Mouse (Mus musculus): ENCODE results near the gene Ermn. TPM values are rescaled to one million over a fixed set of nuclear protein-coding genes. Genes with fewer than 3 reads are reported as not detected.

Gene Ermn
- polyA plus RNA-seq, 1 experiment: not detected

- Histone ChIP-seq H3K27ac (ENCODE audit: insufficient read depth, low read length) (no peak overlapping the region), H3K4me1 (ENCODE audit: control insufficient read depth, insufficient read depth, low read length) (peaks cover 7% of the 10 kb centered on the region), H3K4me3 (ENCODE audit: insufficient read depth, low read length) (no peak overlapping the region)
- TF ChIP-seq POLR2A (IDR thresholded peaks at IDR 0.05; ENCODE audit: low read depth, low read length) (no peak), CTCF (IDR thresholded peaks at IDR 0.05; ENCODE audit: borderline replicate concordance, insufficient read depth, low read length) (no peak)
Observed at GRCm38 (mm10) chr2:58026740-58027139, 25.9 kb downstream of the Ermn start.

- Histone ChIP-seq H3K4me3 (ENCODE audit: insufficient read depth, low read length) (no peak overlapping the region), H3K27ac (ENCODE audit: insufficient read depth, low read length) (no peak overlapping the region), H3K4me1 (ENCODE audit: control insufficient read depth, insufficient read depth, low read length) (no peaks in the 10 kb centered on the region)
- no peak for TF ChIP-seq CTCF (IDR thresholded peaks at IDR 0.05; ENCODE audit: borderline replicate concordance, insufficient read depth, low read length)
- TF ChIP-seq POLR2A (IDR thresholded peaks at IDR 0.05; ENCODE audit: low read depth, low read length): no peak
Observed at GRCm38 (mm10) chr2:58023556-58023955, 29.1 kb downstream of the Ermn start.

GRCm38 (mm10) chr2:58007081-58007480 is 45.6 kb downstream of the Ermn start:
- no peak overlapping the region for H3K27ac ChIP-seq (ENCODE audit: insufficient read depth, low read length)
- TF ChIP-seq CTCF (IDR thresholded peaks at IDR 0.05; ENCODE audit: borderline replicate concordance, insufficient read depth, low read length) (no peak), POLR2A (IDR thresholded peaks at IDR 0.05; ENCODE audit: low read depth, low read length) (no peak)
- H3K4me1 ChIP-seq (ENCODE audit: control insufficient read depth, insufficient read depth, low read length): no peaks in the 10 kb centered on the region
- H3K4me3 ChIP-seq (ENCODE audit: insufficient read depth, low read length): no peak overlapping the region

- Histone ChIP-seq H3K4me1 (ENCODE audit: control insufficient read depth, insufficient read depth, low read length) (no peaks in the 10 kb centered on the region), H3K4me3 (ENCODE audit: insufficient read depth, low read length) (no peak overlapping the region), H3K27ac (ENCODE audit: insufficient read depth, low read length) (no peak overlapping the region)
- TF ChIP-seq CTCF (IDR thresholded peaks at IDR 0.05; ENCODE audit: borderline replicate concordance, insufficient read depth, low read length): no peak
- no peak for TF ChIP-seq POLR2A (IDR thresholded peaks at IDR 0.05; ENCODE audit: low read depth, low read length)
Observed at GRCm38 (mm10) chr2:58001497-58001896, 51.2 kb downstream of the Ermn start.

- Histone ChIP-seq H3K27ac (ENCODE audit: insufficient read depth, low read length) (no peak within 1 kb of the TSS), H3K4me1 (ENCODE audit: control insufficient read depth, insufficient read depth, low read length) (no peaks in the 10 kb centered on the region), H3K4me3 (ENCODE audit: insufficient read depth, low read length) (peak within 1 kb of the TSS; percentile 7)
- no peak for TF ChIP-seq POLR2A (IDR thresholded peaks at IDR 0.05; ENCODE audit: low read depth, low read length)
- no peak for TF ChIP-seq CTCF (IDR thresholded peaks at IDR 0.05; ENCODE audit: borderline replicate concordance, insufficient read depth, low read length)
Observed at GRCm38 (mm10) chr2:57997752-57998430, 54.8 kb downstream of the Ermn start, which contains the start of gene Galnt5. Galnt5 (plus strand) TSS chr2:57997884.

Other genes with a start within 250 kb of the Ermn start
- gene Galnt5, start 55.0 kb downstream of the Ermn start, polyA plus RNA-seq (2011; ENCODE audit: insufficient read length, low read depth, missing spikeins): 0.73 and 0.84 TPM in 2 replicates
- 0.40 TPM in 1 of 2 replicates, not detected in the other for gene Cytip, start 142.7 kb upstream of the Ermn start, polyA plus RNA-seq (2011; ENCODE audit: insufficient read length, low read depth, missing spikeins)